Mouse (Mus musculus): ENCODE results near the gene Nfat5. TPM values are rescaled to one million over a fixed set of nuclear protein-coding genes. Genes with fewer than 3 reads are reported as not detected.

Gene Nfat5
- total RNA-seq, 2 experiments from 2014 or later = 46.3 to 60.9 TPM

DNA sequence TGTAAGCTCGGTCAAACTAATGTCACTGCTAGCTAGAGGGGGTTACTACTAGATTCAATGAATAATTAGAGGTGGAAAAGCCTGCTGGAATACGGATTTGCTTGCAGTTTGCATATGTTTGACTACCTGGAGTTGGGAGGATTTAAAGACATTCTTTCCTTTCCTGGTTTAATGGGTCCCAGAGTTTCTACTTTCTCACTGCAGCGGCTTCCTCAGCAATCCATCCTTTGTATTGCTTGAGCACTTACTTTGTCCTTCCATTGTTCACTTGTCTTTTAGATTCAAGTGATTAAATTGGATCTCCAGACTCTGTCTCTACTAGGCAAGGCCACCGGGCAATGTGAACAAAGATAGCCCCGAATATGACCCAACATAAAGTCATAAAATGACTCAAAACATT, 5.7 kb upstream of the Nfat5 start:
- intact Hi-C loops (cut with DNase I) = no loop called here
- DNase-seq (ENCODE audit: low spot score in 2 of 2) = no peak

DNA sequence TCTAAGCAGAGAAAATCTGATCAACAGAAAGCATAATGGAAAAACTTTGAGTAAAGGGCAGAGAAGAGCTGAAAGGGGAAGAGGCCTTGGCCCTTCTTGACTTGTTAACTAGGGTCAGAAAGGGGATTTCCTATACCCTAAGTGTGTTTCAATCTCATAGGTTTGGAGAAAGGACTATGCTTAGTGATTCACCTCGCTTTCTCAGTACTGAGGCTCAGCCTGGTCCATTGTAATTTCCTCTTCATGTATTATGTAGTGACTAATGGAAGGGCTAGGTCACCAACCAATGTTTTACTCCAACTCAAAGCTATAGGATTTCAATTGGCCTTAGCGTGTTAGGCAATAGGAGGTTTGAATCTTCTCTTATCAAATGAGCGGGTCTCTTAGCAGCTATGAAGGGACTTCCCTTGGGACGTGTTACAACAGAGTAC, 2.1 kb upstream of the Nfat5 start:
- intact Hi-C loops (cut with DNase I) = loop anchor here (10.0 kb wide), 2 partner anchors 136 to 176 kb away; partner anchors contain the start of gene Cyb5b
- DNase-seq (ENCODE audit: low spot score in 2 of 2) = no peak

DNA sequence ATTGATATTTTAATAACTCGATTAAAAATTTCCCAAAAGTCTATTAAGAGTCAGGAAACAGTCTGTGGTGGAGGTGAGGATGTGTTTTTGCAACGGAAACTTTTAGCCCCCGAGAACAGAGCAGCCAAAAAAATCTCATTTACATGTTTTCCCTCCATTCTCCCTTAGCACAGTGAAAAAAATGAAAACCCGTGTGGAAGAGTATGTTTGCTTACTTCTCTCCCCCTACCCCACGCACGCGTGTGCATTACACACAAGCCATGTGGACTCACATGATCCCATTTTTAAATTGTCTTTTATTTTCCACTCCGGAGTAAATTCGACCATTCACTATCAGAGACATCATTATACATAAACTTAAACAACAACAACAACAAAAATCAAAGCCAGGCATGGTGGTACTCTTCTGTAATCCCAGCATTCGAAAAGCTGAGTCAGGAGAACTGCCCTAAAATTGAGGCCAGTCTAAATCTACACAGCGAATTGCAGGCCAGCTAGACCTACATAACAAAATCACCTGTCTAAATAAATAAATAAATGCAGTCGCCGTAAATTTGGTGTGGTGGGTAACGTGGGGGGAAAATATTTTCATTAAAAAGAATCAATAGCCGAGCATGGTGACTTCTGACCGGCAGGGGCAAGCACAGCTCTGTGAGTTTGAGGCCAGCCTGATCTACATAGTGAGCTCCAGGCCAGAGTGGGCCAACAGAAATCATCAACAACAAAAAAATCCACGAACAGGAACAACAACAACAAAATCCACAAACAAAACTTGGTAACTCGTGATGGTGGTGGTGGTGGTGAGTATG, 947 bp upstream of the Nfat5 start:
- DNase-seq (ENCODE audit: low spot score in 2 of 2) = no peak
- intact Hi-C loops (cut with DNase I) = loop anchor here (10.0 kb wide), 2 partner anchors 138 to 178 kb away; partner anchors contain the start of gene Cyb5b

DNA sequence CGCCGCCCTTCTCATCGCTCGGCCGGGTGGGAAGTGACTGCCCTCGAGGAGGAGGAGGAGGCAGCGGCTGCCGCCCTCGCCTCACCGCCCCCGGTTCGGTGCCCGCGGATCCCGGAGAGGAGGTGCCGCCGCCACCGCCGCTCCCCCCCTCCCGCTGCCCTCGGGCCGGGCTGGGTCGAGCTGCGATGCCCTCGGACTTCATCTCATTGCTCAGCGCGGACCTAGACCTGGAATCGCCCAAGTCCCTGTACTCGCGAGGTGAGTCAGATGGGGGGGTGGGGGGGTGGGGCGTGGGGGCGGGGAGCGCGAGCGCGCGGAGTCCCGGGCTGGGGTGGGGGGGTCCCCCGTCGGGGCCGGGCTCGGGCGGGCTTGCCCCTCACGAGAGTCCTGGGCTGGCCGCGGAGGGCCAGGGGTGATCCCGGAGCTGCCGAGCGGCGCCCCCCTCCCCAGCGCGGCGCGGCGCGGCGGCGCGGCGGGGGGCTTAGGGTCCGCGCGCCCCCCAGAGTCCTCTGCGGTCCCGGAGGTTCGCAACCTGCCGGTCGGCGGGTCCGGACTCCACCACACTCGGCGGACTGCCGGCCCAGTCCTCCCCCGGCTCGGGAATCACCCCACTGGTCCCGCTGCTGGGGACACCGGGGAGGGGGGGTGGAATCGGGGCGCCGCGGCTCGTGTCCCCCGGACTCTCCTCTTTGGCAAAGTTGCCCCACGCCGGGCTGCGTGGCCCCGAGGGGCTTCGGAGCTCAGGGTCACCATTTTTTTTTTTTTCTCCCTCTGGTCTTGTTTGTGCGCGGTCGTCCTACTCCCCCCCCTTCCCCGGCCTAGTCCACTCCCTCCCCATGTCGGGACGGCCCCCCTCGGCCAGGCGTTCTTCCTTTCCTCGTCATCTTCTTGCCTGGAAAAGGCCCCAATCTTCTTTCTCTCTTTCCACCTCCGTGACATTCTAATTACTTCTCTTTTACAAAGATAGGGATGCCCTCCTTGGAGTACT, 665 bp downstream of the Nfat5 start:
- peak; percentile 47 for DNase-seq (ENCODE audit: low spot score in 2 of 2)
- intact Hi-C loops (cut with DNase I) = loop anchor here (1.0 to 10.0 kb wide), 3 partner anchors 30 to 179 kb away; partner anchors contain the start of gene Cyb5b

DNA sequence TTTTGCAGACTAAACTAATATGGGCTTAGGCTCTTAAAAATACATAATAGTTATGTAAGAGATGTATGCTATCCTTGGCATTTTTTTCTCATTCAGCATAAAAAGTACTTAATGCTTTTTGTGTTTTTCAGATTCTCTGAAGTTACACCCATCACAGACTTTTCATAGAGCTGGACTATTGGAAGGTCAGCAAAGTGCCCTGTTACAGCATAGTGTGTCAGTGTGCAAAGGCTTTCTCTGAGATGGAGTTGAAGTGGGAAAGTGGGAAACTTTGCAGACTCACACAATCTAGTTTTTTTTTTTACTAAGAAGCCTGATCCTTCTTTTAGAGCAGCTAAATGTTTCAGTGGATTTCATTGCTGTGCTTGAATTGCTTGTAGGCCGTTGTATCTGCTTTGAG, 2.2 kb downstream of the Nfat5 start:
- intact Hi-C loops (cut with DNase I) = loop anchor here (10.0 kb wide), 2 partner anchors 141 to 181 kb away; partner anchors contain the start of gene Cyb5b
- no peak for DNase-seq (ENCODE audit: low spot score in 2 of 2)

DNA sequence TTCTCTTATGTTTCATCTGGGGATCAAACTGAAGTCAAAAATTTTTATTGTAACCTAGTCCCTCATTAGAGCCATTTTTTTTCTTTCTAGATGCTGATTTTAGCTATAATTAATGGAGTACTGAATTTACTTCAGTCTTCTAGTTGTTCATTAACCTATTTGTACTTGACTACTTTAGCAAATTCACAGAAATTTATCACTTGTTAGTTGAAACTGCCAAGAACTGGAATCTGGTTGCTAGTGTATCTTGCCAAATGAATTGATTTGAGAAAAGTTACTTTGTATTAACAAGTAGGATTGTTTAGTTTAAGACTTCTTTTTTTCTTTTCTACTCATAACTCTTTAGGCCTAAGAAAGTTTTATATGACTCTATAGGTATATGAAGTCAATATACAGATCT, 18.6 kb downstream of the Nfat5 start:
- intact Hi-C loops (cut with DNase I) = no loop called here
- no peak for DNase-seq (ENCODE audit: low spot score in 2 of 2)

DNA sequence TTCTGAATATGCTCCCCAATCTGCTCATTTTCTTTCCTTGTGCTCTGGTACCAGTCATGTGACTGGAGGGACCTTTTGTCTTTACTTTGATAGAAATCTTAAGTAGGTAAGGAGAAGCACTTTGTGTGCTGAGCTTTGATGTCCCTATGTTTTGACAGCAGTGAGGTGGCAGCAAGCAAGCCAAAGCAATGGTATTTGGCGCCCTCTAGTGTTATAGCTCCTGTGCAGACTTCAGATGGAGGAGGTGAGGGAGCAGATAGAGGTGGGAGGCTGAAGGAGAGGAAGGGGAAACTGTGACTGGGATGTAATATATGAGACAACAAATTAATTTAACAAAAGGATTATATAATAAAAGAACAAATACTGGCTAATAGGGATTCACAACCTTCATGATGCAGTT, 30.9 kb downstream of the Nfat5 start:
- peak; percentile 61 to 70 for DNase-seq (ENCODE audit: low spot score in 2 of 2)
- intact Hi-C loops (cut with DNase I) = loop anchor here (1.0 to 5.0 kb wide), 3 partner anchors 30 to 222 kb away; no protein-coding TSS in a partner anchor

DNA sequence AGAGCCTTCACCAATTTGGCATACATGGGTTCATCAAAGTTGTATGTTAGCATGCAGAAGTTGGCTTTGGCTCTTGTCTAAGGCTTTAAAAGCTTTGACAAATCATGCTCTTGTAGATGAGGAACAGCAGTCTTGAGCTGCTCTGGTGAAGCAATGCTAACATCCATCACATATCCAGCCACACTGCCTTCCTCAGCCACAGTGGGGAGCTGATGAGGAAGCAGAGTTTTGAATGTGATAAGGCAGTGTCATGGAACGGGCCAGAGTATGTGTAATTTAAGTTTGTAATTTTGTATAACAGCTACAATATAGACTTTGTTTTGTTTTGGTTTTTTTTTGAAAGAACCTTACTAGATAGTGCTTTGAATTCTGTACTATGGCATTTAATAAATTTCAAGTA, 36.3 kb downstream of the Nfat5 start:
- DNase-seq (ENCODE audit: low spot score in 2 of 2) = no peak
- intact Hi-C loops (cut with DNase I) = no loop called here

DNA sequence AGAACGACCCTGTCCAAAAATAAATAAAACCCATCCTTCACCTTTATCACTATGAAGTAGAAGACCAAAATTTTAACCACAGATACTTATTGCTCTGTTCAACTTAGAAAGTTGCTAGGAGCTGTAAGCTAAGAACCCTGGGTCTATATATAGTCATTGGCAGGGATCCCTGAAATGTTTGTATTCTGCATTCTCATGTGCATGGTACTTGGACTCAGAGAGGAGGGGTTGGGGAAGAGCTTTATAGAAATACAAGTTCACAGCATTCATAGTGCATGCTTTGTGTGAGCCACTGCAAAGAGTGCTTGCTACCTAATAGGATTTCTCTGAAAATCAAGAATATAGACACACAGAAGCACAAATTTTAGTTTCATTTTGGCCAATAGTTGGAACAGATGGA, 43.2 kb downstream of the Nfat5 start:
- DNase-seq (ENCODE audit: low spot score in 2 of 2) = no peak
- intact Hi-C loops (cut with DNase I) = no loop called here

DNA sequence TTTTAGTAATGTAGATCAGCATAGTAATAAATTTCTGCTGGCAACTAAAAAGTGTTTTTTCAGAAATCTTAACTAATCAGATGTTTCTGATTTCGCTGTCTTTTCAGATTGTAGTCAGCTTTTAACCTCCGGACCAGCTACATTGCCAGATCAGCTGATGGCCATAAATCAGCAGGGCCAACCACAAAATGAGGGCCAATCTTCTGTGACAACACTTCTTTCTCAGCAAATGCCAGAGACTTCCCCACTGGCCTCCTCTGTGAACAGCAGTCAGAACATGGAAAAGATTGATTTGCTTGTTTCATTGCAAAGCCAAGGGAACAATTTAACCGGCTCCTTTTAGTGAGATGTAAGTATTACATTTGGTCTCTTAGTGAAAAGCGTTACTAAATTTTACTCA, 77.0 kb downstream of the Nfat5 start:
- intact Hi-C loops (cut with DNase I) = no loop called here
- no peak for DNase-seq (ENCODE audit: low spot score in 2 of 2)

DNA sequence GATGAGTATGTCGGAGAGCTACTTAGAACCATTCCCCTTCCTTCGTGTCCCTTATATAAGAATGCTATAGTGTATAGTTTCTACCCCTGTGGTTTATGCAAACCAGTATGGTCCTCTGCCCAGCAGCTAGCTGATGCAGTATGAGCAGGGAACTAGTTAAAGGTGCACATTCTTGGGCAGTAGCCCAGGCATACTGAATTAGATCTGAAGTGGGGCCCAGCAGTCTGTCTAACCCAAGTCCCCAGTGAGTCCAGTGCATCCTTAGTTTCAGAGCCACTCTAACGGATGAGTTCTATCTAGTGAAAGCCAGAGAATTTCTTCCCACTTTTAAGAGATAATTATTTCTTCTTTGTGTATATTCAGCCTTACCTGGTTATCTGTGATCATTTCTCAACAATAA, 84.1 kb downstream of the Nfat5 start:
- no peak for DNase-seq (ENCODE audit: low spot score in 2 of 2)
- intact Hi-C loops (cut with DNase I) = no loop called here

DNA sequence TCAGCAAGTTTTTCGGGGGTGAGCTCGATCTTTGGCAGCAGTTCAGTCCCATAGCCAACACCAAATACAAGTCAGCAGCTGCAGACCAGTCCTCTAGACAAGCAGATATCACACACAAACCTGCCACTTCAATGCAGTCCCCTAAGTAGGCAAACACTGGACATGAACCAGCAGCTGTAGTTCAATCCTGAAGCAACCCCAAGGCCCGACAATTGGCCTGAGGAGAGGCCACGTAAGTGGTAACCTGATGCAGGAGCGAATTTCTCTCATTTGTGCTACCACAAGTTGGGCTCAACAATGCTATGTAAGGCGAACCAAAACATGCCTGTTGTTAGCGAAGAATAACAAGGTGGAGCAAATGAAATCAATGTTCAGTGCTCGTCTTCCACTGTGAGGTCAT, 87.5 kb downstream of the Nfat5 start:
- no peak for DNase-seq (ENCODE audit: low spot score in 2 of 2)
- intact Hi-C loops (cut with DNase I) = no loop called here

DNA sequence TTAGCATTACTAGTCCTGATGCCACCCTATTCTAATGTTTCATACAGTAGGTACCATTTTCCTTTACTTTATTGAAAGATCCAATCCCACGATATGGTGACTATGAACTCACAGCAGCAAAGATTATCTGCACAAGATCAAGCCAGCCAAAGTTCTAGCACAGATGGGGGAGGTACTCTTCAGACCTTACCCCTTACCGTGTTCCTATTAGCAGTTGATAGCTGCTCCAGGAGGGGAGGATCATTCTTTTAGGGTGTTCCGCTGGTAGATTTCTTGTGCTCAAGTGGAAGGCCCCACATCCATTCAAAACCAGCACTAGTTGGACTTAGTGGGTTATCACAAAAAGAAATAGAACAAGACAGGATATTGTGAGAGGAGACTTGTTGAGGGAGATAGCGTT, 88.4 kb downstream of the Nfat5 start:
- intact Hi-C loops (cut with DNase I) = no loop called here
- no peak for DNase-seq (ENCODE audit: low spot score in 2 of 2)

DNA sequence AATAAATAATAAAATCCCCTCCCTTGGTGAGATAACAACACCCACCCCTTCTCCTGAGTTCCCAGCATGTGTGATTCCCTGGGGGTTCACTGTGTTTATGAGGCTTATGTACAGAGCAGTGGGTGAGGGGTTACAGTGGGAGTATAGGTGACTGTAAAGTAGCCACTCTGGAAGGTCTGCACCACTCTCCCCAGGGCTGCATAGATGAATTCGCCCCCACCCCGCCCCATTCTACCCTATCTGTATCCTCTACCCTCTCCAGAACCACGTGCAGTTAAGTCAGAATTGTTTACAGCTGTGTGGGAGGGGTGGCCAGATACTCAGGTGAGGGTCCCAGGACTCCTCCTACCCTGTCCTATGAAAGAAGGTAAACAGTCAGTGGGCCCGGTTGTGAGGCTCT, 89.6 kb downstream of the Nfat5 start:
- no peak for DNase-seq (ENCODE audit: low spot score in 2 of 2)
- intact Hi-C loops (cut with DNase I) = no loop called here

DNA sequence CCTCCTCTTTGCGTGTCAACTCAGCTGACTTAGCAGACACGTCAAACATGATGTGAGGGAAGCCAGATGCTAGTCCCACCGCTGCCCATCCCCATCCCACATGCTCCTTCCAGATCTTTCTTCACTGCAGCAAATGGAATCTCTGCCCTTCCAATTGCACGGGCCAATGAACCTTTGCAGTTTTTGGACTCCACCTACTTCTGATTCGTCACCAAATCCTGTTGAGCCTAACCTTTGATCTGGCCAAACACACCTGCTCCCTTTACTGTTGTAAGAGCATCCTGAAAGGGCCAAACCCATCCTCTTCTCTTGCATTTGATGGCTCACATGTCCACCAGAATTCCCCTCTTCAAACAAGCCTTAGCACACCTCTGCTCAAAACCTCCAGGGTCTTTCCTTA, 91.4 kb downstream of the Nfat5 start:
- intact Hi-C loops (cut with DNase I) = loop anchor here (5.0 kb wide), 1 partner anchor 38 kb away; no protein-coding TSS in a partner anchor
- no peak for DNase-seq (ENCODE audit: low spot score in 2 of 2)

DNA sequence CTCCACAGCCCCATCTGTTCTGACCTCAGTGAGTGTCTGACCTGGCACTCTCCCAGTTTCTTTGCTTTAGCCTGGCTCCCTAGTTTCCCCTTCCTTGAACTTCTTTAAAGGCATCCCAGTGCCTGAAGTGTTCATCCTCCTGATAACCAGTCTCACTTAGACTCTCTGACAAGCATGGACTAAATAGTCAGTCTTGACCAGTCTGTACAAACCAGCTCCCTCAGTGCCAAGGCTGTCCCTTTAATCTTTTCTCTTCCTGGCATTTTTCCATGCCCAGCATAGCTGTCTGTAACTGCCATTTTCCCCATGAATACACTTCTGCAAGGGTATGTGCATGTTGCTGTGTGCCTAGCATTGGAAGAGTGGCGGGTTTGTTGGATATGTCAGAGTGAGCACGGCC, 91.8 kb downstream of the Nfat5 start:
- intact Hi-C loops (cut with DNase I) = loop anchor here (5.0 kb wide), 1 partner anchor 37 kb away; no protein-coding TSS in a partner anchor
- DNase-seq (ENCODE audit: low spot score in 2 of 2) = no peak

DNA sequence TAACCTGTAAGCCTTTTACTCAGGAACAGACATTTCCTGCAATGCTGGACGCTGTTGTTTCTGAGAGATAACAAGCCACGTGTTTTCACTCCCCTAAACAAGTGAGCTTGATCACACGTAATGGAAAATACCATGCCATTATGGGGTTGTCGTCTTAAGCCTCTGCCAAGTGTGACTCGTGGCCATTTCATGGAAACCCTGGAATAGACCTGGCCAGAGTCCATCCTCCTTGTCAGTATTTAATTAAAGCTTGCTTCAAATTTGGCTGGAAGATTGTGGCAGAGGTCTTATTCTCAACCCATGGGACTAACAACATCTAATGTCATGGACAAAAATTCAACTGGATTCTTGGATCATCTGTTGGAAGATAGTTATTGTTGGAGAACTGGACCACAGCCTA, 92.9 kb downstream of the Nfat5 start:
- intact Hi-C loops (cut with DNase I) = loop anchor here (5.0 kb wide), 1 partner anchor 36 kb away; no protein-coding TSS in a partner anchor
- DNase-seq (ENCODE audit: low spot score in 2 of 2) = no peak

DNA sequence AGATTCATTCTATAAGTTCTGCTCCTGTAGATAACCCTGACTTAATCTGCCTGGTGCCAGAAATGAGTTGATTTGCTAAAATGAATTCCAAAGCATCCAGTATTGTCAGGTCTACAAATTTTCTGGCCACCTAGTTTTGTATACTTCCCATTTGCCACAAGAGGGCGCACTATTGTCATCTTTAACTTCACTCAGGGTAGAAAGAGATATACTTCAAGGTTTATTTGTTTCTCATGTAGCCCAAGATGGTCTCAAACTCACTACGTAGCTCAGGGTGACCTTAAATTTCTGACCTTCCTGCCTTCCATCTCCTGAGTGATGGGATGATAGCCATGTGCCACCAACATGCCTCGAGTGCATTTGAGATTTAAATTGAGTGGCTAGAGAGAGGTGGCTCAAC, 93.4 kb downstream of the Nfat5 start:
- intact Hi-C loops (cut with DNase I) = loop anchor here (5.0 kb wide), 1 partner anchor 36 kb away; no protein-coding TSS in a partner anchor
- DNase-seq (ENCODE audit: low spot score in 2 of 2) = no peak

DNA sequence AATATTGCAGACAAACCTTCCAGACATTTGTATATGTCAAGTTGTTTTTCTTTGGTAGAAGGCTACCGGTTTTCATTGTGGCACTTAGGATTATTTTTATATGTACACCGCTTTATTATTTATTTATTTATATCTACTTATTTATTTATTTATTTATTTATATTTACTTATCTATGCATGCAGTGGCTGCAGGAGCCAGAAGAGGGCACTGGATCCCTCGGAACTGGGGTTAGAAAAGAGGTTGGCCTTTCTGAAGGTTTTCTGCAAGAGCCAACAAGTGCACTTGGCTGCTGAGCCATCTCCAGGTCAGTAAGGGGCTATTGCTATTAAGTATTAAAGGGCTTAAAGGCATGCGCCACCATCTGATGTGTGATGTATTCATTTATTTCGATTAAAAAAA, 94.6 kb downstream of the Nfat5 start:
- intact Hi-C loops (cut with DNase I) = loop anchor here (5.0 kb wide), 1 partner anchor 34 kb away; no protein-coding TSS in a partner anchor
- DNase-seq (ENCODE audit: low spot score in 2 of 2) = no peak

DNA sequence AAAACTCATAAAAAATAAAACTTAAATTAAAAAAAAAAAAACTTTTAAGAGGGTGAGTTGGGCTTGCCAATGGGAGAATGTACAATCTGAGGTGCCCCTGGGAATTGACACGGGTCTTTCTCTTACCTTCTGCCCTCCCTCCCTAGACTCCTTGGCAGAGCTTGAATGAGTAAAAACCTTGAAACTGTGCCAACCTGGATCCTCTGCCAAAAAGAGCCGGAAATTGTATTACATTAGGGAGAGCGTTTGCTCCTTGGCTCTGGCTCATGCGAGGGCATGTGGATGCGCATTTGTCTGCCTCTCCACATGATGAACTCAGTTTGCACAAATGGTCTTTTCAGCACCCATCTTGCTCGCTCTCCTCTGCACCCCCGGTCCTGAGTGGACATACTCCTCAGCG, 96.3 kb downstream of the Nfat5 start:
- no peak for DNase-seq (ENCODE audit: low spot score in 2 of 2)
- intact Hi-C loops (cut with DNase I) = loop anchor here (5.0 kb wide), 1 partner anchor 33 kb away; no protein-coding TSS in a partner anchor

All from left cerebral cortex, postnatal 36 days (tissue).